Mouse (Mus musculus) lung, embryonic 16.5 days (tissue): ENCODE results near the gene Grik4. TPM values are rescaled to one million over a fixed set of nuclear protein-coding genes. Genes with fewer than 3 reads are reported as not detected.

Experiments
- ATAC-seq: fragments of 200-750 bp; cut with Nextera tagmentation; 2 replicates; pipeline ENCODE4 v1.8.0; 2017; ENCODE audit warnings: low read depth, mild to moderate bottlenecking, moderate library complexity
- H3K27ac ChIP-seq: fragments of 300-500 bp; sonication (generic); 2 replicates; pipeline ENCODE4 v1.5.1; 2014; ENCODE audit warnings: mild to moderate bottlenecking, control low read depth, low read length
- H3K27me3 ChIP-seq: fragments of 300-500 bp; sonication (generic); 2 replicates; pipeline ENCODE4 v1.6.1; 2014; ENCODE audit warnings: low read depth, low read length, mixed read lengths; ENCODE audit not compliant: control insufficient read depth, insufficient read depth
- H3K36me3 ChIP-seq: fragments of 300-500 bp; sonication (generic); 2 replicates; pipeline ENCODE4 v1.6.1; 2014; ENCODE audit warnings: low read length; ENCODE audit not compliant: control insufficient read depth, insufficient read depth
- H3K4me1 ChIP-seq: fragments of 300-500 bp; sonication (generic); replicated peaks from 2 replicates; pipeline ENCODE4 v1.6.1; 2014; ENCODE audit warnings: low read length, mixed read lengths; ENCODE audit not compliant: control insufficient read depth, insufficient read depth
- H3K4me2 ChIP-seq: fragments of 300-500 bp; sonication (generic); 2 replicates; pipeline ENCODE4 v1.6.1; 2014; ENCODE audit warnings: low read depth, low read length, control low read depth
- H3K4me3 ChIP-seq: fragments of 300-500 bp; sonication (generic); 2 replicates; pipeline ENCODE4 v1.5.1; 2014; ENCODE audit warnings: mild to moderate bottlenecking, low read length, control low read depth
- H3K9ac ChIP-seq: fragments of 300-500 bp; sonication (generic); 2 replicates; pipeline ENCODE4 v1.6.1; 2014; ENCODE audit warnings: low read length, control low read depth
- H3K9me3 ChIP-seq: fragments of 300-500 bp; sonication (generic); 2 replicates; pipeline ENCODE4 v1.6.1; 2016; ENCODE audit warnings: low read length; ENCODE audit not compliant: control insufficient read depth
- WGBS: fragments of 180-500 bp; shearing (Covaris S2); extraction: QIAGEN DNeasy Blood & Tissue Kit; methylation state at CpG from one replicate; pipeline ENCODE4 v1.1.7; 2014; 5-methylcytosine and 5-hydroxymethylcytosine counted together
- polyA plus RNA-seq: library from polyadenylated mRNA; unstranded; fragments of >200 nt; fragmentation: Nextera tagmentation; extraction: Ambion mirVana; gene quantifications from 2 replicates; pipeline ENCODE4 v1.2.1, GENCODE M21; 2015

Grik4 gene
- polyA plus RNA-seq, 1 experiment from 2014 or later: 2.3 TPM

DNA sequence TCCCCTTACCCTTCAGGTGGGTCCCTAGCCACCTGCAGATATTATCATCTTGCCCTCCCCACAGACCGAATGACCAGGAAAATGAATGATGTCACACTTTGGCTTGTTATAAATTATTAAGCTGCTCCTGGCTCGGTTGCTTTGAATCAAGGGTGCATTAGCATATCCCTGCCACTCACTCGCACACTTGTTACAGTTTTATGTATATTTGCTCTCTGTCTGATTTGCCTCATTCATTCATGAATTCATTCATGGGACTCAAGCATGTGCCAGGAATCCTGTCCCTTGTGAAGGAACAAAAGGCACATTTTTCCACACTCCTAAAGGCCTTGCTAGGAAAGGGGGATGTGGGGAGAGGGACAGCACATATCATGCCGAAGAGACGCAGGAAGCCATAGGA is 431.1 kb downstream of the Grik4 start:
- H3K4me2 ChIP-seq: no peak overlapping the region
- no peaks in the 10 kb centered on the region for H3K27me3 ChIP-seq
- H3K4me3 ChIP-seq: no peak overlapping the region
- H3K36me3 ChIP-seq: no peaks in the 10 kb centered on the region
- H3K9me3 ChIP-seq: no peaks in the 10 kb centered on the region
- peak; percentile 64 for ATAC-seq
- no peak overlapping the region for H3K9ac ChIP-seq
- H3K27ac ChIP-seq: no peak overlapping the region
- H3K4me1 ChIP-seq: peaks cover 7% of the 10 kb centered on the region; the same call in 1 of the 2 replicates
- WGBS: 51% methylated on average over 5 of the region's 5 CpGs

DNA sequence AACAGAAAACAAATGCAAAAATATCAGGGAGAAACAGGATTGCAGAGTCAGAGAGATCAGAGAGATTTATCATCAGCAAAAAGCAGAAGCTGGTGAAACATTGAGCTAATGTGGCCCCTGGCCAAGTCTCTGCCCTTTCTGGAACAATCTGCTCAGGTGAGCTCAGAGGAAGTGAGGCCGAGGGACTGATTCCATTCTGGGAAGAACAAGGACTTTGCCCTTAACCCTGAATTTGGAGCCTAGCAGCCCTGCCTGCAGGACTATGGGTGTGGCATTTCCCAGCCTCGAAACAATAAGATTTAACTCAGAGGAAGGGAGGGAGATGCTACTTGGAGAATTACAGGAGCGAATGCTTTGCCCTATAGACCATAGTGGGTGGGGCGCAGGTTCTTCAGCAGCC is 432.0 kb downstream of the Grik4 start:
- Histone ChIP-seq H3K4me2 (no peak overlapping the region), H3K4me3 (no peak overlapping the region), H3K27ac (no peak overlapping the region), H3K27me3 (no peaks in the 10 kb centered on the region), H3K4me1 (peaks cover 7% of the 10 kb centered on the region; the same call in 1 of the 2 replicates), H3K36me3 (no peaks in the 10 kb centered on the region), H3K9me3 (no peaks in the 10 kb centered on the region), H3K9ac (no peak overlapping the region)
- 48% methylated on average over 4 of the region's 4 CpGs for WGBS
- no peak for ATAC-seq

- no peaks in the 10 kb centered on the region for H3K36me3 ChIP-seq
- H3K27me3 ChIP-seq: no peaks in the 10 kb centered on the region
- no peak overlapping the region for H3K9ac ChIP-seq
- 50% methylated on average over 7 of the region's 7 CpGs for WGBS
- H3K4me2 ChIP-seq: no peak overlapping the region
- H3K4me3 ChIP-seq: no peak overlapping the region
- H3K27ac ChIP-seq: no peak overlapping the region
- ATAC-seq: no peak
- no peaks in the 10 kb centered on the region for H3K9me3 ChIP-seq
- H3K4me1 ChIP-seq: peaks cover 7% of the 10 kb centered on the region; the same call in 1 of the 2 replicates
These were observed 436.1 kb downstream of the Grik4 start for GRCm38 (mm10) chr9:42508235-42508634.

DNA sequence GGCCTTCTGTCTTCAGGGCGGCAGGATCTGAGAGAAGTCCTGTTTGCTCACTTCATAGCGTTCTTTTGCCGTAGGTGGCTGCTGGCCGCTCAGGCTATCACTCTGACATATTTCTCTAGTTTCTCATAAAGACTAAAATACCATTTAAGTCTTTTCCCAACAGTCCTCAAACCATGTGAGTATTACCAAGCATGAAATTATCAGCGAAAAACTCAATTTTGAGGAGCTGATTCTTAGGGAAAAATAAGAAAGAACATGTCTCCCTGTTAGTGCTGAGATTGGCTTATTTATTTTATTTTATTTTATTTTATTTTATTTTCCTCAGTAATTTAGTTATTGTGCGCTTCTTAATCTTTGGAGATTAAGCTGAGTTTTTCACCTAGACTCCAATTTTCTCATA is 436.6 kb downstream of the Grik4 start, which contains the start of gene Tbcel:
Tbcel (minus strand) TSS at position 101 of the 400 bp plus-strand sequence.
- H3K4me1 ChIP-seq: peaks cover 6% of the 10 kb centered on the region; the same call in 1 of the 2 replicates
- H3K4me3 ChIP-seq: no peak within 1 kb of the TSS
- no peak within 1 kb of the TSS for H3K4me2 ChIP-seq
- 61% methylated on average over 6 of the region's 6 CpGs for WGBS
- no peak for ATAC-seq
- H3K27ac ChIP-seq: no peak within 1 kb of the TSS
- H3K9ac ChIP-seq: no peak within 1 kb of the TSS
- no peaks in the 10 kb centered on the region for H3K36me3 ChIP-seq
- H3K27me3 ChIP-seq: no peaks in the 10 kb centered on the region
- no peaks in the 10 kb centered on the region for H3K9me3 ChIP-seq

- no peak overlapping the region for H3K9ac ChIP-seq
- H3K36me3 ChIP-seq: no peaks in the 10 kb centered on the region
- no peak overlapping the region for H3K4me2 ChIP-seq
- no peaks in the 10 kb centered on the region for H3K4me1 ChIP-seq
- no peak overlapping the region for H3K27ac ChIP-seq
- H3K27me3 ChIP-seq: no peaks in the 10 kb centered on the region
- no peak overlapping the region for H3K4me3 ChIP-seq
- H3K9me3 ChIP-seq: no peaks in the 10 kb centered on the region
- no peak for ATAC-seq
- 23% methylated on average over 1 of the region's 1 CpGs for WGBS
These were observed 437.3 kb downstream of the Grik4 start for GRCm38 (mm10) chr9:42507022-42507421.

GRCm38 (mm10) chr9:42504971-42505510 is 439.3 kb downstream of the Grik4 start:
- Histone ChIP-seq H3K4me1 (no peaks in the 10 kb centered on the region), H3K4me3 (no peak overlapping the region), H3K9ac (no peak overlapping the region), H3K9me3 (no peaks in the 10 kb centered on the region), H3K27me3 (no peaks in the 10 kb centered on the region), H3K36me3 (no peaks in the 10 kb centered on the region), H3K27ac (no peak overlapping the region), H3K4me2 (no peak overlapping the region)
- ATAC-seq: no peak
- 79% methylated on average over 3 of the region's 3 CpGs for WGBS

DNA sequence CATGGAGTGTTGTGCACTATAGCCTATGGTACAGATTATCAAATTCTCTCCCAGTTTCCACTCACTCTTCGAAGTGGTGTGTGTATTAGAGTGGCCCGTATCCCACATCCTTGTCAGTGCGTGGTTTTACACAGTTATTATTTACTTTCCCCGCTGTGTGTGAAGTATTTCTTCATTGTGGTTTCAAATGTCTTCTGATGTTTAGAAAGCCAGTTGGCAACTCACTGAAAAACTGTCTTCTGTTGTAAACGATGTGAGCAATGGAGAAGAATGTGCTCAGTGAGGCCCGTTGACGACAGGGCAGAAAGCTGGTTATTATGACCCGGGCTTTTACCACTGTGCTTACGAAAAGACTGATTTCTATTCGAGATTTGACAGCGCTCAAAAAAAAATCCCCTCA is 439.7 kb downstream of the Grik4 start:
- H3K4me3 ChIP-seq: no peak overlapping the region
- WGBS: 43% methylated on average over 11 of the region's 11 CpGs
- H3K4me2 ChIP-seq: no peak overlapping the region
- no peaks in the 10 kb centered on the region for H3K36me3 ChIP-seq
- no peaks in the 10 kb centered on the region for H3K4me1 ChIP-seq
- no peaks in the 10 kb centered on the region for H3K27me3 ChIP-seq
- ATAC-seq: no peak
- H3K9ac ChIP-seq: no peak overlapping the region
- H3K9me3 ChIP-seq: no peaks in the 10 kb centered on the region
- H3K27ac ChIP-seq: no peak overlapping the region

- Histone ChIP-seq H3K9ac (no peak overlapping the region), H3K27ac (no peak overlapping the region), H3K27me3 (no peaks in the 10 kb centered on the region), H3K4me2 (no peak overlapping the region), H3K9me3 (no peaks in the 10 kb centered on the region), H3K36me3 (no peaks in the 10 kb centered on the region), H3K4me1 (no peaks in the 10 kb centered on the region), H3K4me3 (no peak overlapping the region)
- WGBS: 76% methylated on average over 4 of the region's 4 CpGs
- no peak for ATAC-seq
These were observed 440.6 kb downstream of the Grik4 start for GRCm38 (mm10) chr9:42503709-42504108.

DNA sequence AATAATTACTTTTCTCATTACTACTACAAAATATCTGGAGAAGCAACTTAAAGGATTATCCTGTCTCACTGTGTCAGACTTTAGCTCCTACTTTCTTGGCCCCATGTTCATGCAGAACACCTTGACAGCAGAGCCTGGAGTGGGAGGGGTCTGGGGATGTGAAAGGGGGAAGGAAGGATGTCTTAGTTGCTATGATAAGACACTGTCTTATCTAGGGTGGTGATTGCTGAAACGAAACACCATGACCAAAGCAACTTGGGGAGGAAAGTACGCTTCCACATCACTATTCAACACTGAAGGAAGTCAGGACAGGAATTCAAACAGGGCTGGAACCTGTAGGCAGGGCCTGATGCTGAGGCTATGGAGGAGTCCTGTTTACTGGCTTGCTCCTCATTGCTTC is 448.0 kb downstream of the Grik4 start:
- H3K36me3 ChIP-seq: no peaks in the 10 kb centered on the region
- no peak overlapping the region for H3K27ac ChIP-seq
- no peaks in the 10 kb centered on the region for H3K27me3 ChIP-seq
- no peaks in the 10 kb centered on the region for H3K9me3 ChIP-seq
- H3K4me3 ChIP-seq: no peak overlapping the region
- WGBS: 65% methylated on average over 2 of the region's 2 CpGs
- H3K4me2 ChIP-seq: no peak overlapping the region
- no peak for ATAC-seq
- H3K9ac ChIP-seq: no peak overlapping the region
- H3K4me1 ChIP-seq: no peaks in the 10 kb centered on the region

DNA sequence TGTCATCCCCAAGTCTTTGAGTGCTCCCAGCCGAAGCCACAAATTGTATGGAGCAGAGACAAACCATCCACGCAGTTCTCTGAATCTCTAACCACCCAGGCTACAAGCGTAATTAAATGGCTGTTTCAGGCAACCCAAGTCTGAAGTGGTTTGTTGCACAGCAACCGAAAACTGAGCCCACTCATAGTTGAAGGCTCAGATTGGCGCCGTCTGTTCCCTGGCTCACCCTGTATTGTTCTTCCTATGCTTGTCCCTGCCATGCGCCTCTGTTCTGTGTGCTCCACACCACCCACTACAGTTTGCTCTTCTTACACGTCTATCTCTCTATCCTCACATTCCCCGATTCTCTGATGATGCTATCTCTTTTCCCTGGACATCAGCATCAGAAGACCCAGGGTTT is 452.5 kb downstream of the Grik4 start:
- Histone ChIP-seq H3K9ac (no peak overlapping the region), H3K4me3 (no peak overlapping the region), H3K36me3 (no peaks in the 10 kb centered on the region), H3K4me1 (no peaks in the 10 kb centered on the region), H3K27me3 (no peaks in the 10 kb centered on the region), H3K4me2 (no peak overlapping the region), H3K9me3 (no peaks in the 10 kb centered on the region), H3K27ac (no peak overlapping the region)
- 66% methylated on average over 9 of the region's 9 CpGs for WGBS
- no peak for ATAC-seq
